Mouse (Mus musculus): ENCODE measurements around the gene Wdr20rt. TPM values are rescaled to one million over a fixed set of nuclear protein-coding genes. Genes with fewer than 3 reads are reported as not detected.

Wdr20rt gene
- polyA plus RNA-seq, 1 experiment from 2014 or later, result not detected

DNA sequence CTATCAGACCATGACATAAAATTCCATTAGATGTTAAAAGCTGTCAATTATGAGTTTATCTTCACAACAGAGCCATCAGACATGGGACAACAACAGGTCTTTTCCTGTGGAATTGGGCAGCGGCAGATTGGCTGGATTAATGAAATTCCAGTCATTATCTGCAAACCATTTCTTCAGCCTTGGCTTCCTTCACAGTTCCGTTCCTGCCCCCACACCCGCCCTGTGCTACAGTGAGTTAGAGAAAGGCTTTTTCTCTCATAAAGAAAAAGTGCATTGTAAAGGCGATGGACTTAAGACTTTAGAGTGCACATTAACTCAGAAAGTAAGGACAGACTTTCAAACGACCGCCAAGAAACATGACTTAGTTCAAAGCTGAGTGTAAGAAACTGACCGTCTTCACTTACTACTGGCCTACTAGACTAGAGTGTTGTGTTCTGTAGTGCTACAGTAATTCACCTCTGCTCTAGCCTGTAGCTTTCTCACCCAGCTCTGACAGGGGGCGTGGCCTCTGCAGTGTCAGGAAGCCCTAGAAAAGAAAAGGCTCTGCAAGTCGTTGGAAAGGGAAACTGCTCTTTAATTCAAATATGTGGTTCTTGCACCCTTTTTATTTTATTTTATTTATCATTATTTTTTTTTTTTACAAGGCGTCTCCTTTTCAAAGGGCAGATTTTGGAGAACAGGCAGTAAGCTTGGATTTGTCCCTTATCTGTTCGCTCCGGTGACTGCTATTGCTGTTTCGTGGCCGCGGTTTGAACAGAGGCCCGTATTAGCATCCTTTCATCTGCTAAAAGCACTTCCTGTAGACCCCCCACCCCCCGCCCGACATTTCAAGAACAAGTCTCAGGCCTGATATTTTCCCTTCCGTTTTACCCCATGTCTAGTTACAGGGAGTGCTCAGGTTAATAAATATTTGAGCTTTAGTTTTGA, 33.2 kb downstream of the Wdr20rt start:
- Histone ChIP-seq H3K4me2 (peak overlapping the region; percentile 17; the same call in 1 of the 2 replicates), H3K36me3 (no peaks in the 10 kb centered on the region), H3K4me1 (no peaks in the 10 kb centered on the region), H3K9ac (no peak overlapping the region), H3K27me3 (no peaks in the 10 kb centered on the region), H3K4me3 (no peak overlapping the region), H3K27ac (no peak overlapping the region), H3K9me3 (no peaks in the 10 kb centered on the region)
- WGBS, result 45% methylated on average over 19 of the region's 19 CpGs
- ATAC-seq (ENCODE audit: insufficient number of reproducible peaks, low FRiP score, low TSS enrichment, low read depth), result no peak

DNA sequence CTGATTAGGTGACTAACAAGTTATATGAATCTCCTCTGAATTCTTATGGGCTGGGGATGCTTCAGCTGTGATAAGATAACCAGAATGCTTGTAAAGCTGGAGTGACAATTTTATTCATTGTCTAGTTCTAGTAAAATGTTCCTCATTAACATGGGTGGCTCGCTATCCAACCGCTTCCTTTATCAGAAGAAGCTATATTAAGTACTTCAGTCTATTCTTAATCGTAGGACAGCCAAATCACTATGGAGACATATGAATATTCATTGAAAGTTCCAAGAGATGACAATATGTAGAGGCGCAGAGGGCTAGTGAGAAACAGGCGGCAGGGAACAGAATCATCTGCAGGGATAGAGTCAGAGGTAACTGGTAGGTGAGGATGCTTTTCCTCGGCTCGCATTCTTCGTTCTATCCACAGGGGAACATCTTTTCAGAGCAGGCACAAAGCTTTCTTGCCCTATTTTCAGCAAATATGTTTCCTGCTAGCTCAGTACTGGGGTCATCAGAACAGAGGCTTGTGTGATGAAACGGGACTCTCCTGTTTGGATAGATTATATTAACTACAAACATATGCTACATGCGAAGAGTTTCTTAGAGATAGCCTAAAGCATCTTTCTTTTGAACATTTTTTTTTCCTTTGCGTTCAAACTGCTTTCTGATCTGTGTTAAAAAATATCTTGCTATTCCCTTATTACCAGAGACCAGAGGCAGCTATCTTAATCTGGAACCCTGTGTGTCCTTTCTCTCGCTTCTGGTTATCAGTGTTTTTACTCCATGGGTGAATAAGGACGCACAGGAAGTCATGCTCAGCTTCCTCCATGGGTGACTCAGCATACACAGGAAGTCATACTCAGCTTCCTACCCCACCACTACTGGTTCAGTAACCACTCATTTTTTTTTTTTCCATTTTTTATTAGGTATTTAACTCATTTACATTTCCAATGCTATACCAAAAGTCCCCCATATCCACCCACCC, 34.1 kb downstream of the Wdr20rt start:
- 75% methylated on average over 13 of the region's 13 CpGs for WGBS
- H3K9me3 ChIP-seq, result no peaks in the 10 kb centered on the region
- H3K9ac ChIP-seq, result no peak overlapping the region
- no peak for ATAC-seq (ENCODE audit: insufficient number of reproducible peaks, low FRiP score, low TSS enrichment, low read depth)
- H3K36me3 ChIP-seq, result no peaks in the 10 kb centered on the region
- no peak overlapping the region for H3K27ac ChIP-seq
- H3K4me1 ChIP-seq, result no peaks in the 10 kb centered on the region
- no peaks in the 10 kb centered on the region for H3K27me3 ChIP-seq
- no peak overlapping the region for H3K4me3 ChIP-seq
- H3K4me2 ChIP-seq, result no peak overlapping the region

GRCm38 (mm10) chr12:65268311-65268984, 43.1 kb downstream of the Wdr20rt start:
- no peaks in the 10 kb centered on the region for H3K4me1 ChIP-seq
- no peak overlapping the region for H3K9ac ChIP-seq
- no peaks in the 10 kb centered on the region for H3K27me3 ChIP-seq
- H3K9me3 ChIP-seq, result no peaks in the 10 kb centered on the region
- H3K4me3 ChIP-seq, result no peak overlapping the region
- 83% methylated on average over 5 of the region's 5 CpGs for WGBS
- no peak overlapping the region for H3K4me2 ChIP-seq
- H3K36me3 ChIP-seq, result no peaks in the 10 kb centered on the region
- no peak for ATAC-seq (ENCODE audit: insufficient number of reproducible peaks, low FRiP score, low TSS enrichment, low read depth)
- H3K27ac ChIP-seq, result no peak overlapping the region

DNA sequence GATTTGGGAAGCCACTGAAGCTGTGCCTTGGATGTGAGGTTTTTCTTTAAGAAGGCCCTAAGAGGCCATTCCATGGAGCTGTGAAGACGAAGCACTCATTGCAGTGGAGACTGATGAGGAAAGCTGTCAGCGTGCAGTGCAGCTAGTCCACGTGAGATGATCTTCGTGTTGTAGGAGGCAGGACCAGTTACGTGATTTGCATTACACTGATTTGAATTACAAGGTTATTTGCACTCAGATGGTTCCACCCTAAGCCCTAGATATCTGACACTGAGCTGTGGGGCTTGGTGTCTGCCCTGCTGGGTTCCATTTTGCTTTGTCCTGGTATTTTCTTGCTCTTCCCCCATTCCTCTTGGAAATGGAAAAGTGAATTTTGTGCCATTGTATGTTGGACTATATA, 44.1 kb downstream of the Wdr20rt start:
- Histone ChIP-seq H3K9me3 (no peaks in the 10 kb centered on the region), H3K4me3 (no peak overlapping the region), H3K4me1 (no peaks in the 10 kb centered on the region), H3K27ac (no peak overlapping the region), H3K36me3 (no peaks in the 10 kb centered on the region), H3K27me3 (no peaks in the 10 kb centered on the region), H3K9ac (no peak overlapping the region), H3K4me2 (no peak overlapping the region)
- WGBS, result 76% methylated on average over 5 of the region's 5 CpGs
- ATAC-seq (ENCODE audit: insufficient number of reproducible peaks, low FRiP score, low TSS enrichment, low read depth), result no peak

GRCm38 (mm10) chr12:65273807-65274206, 48.5 kb downstream of the Wdr20rt start:
- Histone ChIP-seq H3K36me3 (no peaks in the 10 kb centered on the region), H3K27ac (no peak overlapping the region), H3K9me3 (no peaks in the 10 kb centered on the region), H3K27me3 (no peaks in the 10 kb centered on the region), H3K4me2 (no peak overlapping the region), H3K9ac (no peak overlapping the region), H3K4me3 (no peak overlapping the region), H3K4me1 (no peaks in the 10 kb centered on the region)
- WGBS, result 66% methylated on average over 4 of the region's 4 CpGs
- ATAC-seq (ENCODE audit: insufficient number of reproducible peaks, low FRiP score, low TSS enrichment, low read depth), result no peak

Other genes starting within 250 kb of the Wdr20rt start
- 57.6 and 61.9 TPM in 2 replicates for gene Prpf39, start 189.2 kb upstream of the Wdr20rt start, polyA plus RNA-seq (2015; fragmentation: Nextera tagmentation; extraction: Ambion mirVana)
- 342 and 385 TPM in 2 replicates for gene Fkbp3, start 151.5 kb upstream of the Wdr20rt start, polyA plus RNA-seq (2015; fragmentation: Nextera tagmentation; extraction: Ambion mirVana)
- gene Fancm, start 149.9 kb upstream of the Wdr20rt start, polyA plus RNA-seq (2015; fragmentation: Nextera tagmentation; extraction: Ambion mirVana), result 6.3 and 9.0 TPM in 2 replicates
- gene Mis18bp1, start 52.9 kb upstream of the Wdr20rt start, polyA plus RNA-seq (2015; fragmentation: Nextera tagmentation; extraction: Ambion mirVana), result 40.9 and 46.6 TPM in 2 replicates